Mouse (Mus musculus): ENCODE measurements around the gene Slc35e3.

The Slc35e3 gene

GRCm38 (mm10) chr10:117703506-117703905 lies 42.7 kb downstream of the Slc35e3 start:
- in situ Hi-C loops (cut with MboI; ENCODE audit: low sequenced_read_pairs): no loop called here

- in situ Hi-C loops (cut with MboI; ENCODE audit: low sequenced_read_pairs): no loop called here
Observed at GRCm38 (mm10) chr10:117702024-117702833, 43.9 kb downstream of the Slc35e3 start.

GRCm38 (mm10) chr10:117701034-117701829 lies 44.9 kb downstream of the Slc35e3 start:
- in situ Hi-C loops (cut with MboI; ENCODE audit: low sequenced_read_pairs): no loop called here

- in situ Hi-C loops (cut with MboI; ENCODE audit: low sequenced_read_pairs): no loop called here
Observed at GRCm38 (mm10) chr10:117700450-117700849, 45.7 kb downstream of the Slc35e3 start.

- in situ Hi-C loops (cut with MboI; ENCODE audit: low sequenced_read_pairs): no loop called here
Observed at GRCm38 (mm10) chr10:117699914-117700313, 46.3 kb downstream of the Slc35e3 start.

GRCm38 (mm10) chr10:117698313-117699138 lies 47.6 kb downstream of the Slc35e3 start:
- in situ Hi-C loops (cut with MboI; ENCODE audit: low sequenced_read_pairs): no loop called here

GRCm38 (mm10) chr10:117697561-117698115 lies 48.5 kb downstream of the Slc35e3 start:
- in situ Hi-C loops (cut with MboI; ENCODE audit: low sequenced_read_pairs): no loop called here

GRCm38 (mm10) chr10:117696827-117697560 lies 49.2 kb downstream of the Slc35e3 start:
- in situ Hi-C loops (cut with MboI; ENCODE audit: low sequenced_read_pairs): no loop called here

GRCm38 (mm10) chr10:117696021-117696826 lies 49.9 kb downstream of the Slc35e3 start:
- in situ Hi-C loops (cut with MboI; ENCODE audit: low sequenced_read_pairs): no loop called here

- in situ Hi-C loops (cut with MboI; ENCODE audit: low sequenced_read_pairs): no loop called here
Observed at GRCm38 (mm10) chr10:117695605-117696004, 50.6 kb downstream of the Slc35e3 start.

GRCm38 (mm10) chr10:117695027-117695426 lies 51.1 kb downstream of the Slc35e3 start:
- in situ Hi-C loops (cut with MboI; ENCODE audit: low sequenced_read_pairs): no loop called here

GRCm38 (mm10) chr10:117694255-117694953 lies 51.8 kb downstream of the Slc35e3 start:
- in situ Hi-C loops (cut with MboI; ENCODE audit: low sequenced_read_pairs): no loop called here

GRCm38 (mm10) chr10:117692953-117693352 lies 53.2 kb downstream of the Slc35e3 start:
- in situ Hi-C loops (cut with MboI; ENCODE audit: low sequenced_read_pairs): no loop called here

GRCm38 (mm10) chr10:117692173-117692572 lies 54.0 kb downstream of the Slc35e3 start:
- in situ Hi-C loops (cut with MboI; ENCODE audit: low sequenced_read_pairs): no loop called here

GRCm38 (mm10) chr10:117691389-117691968 lies 54.7 kb downstream of the Slc35e3 start:
- in situ Hi-C loops (cut with MboI; ENCODE audit: low sequenced_read_pairs): no loop called here

GRCm38 (mm10) chr10:117690770-117691296 lies 55.3 kb downstream of the Slc35e3 start:
- in situ Hi-C loops (cut with MboI; ENCODE audit: low sequenced_read_pairs): no loop called here

GRCm38 (mm10) chr10:117690101-117690352 lies 56.1 kb downstream of the Slc35e3 start:
- in situ Hi-C loops (cut with MboI; ENCODE audit: low sequenced_read_pairs): no loop called here

All from CH12F3 (cell line).